Mouse (Mus musculus) embryonic fibroblast, embryonic 13.5 days (primary cell): ENCODE measurements around the gene Ccl20. TPM values are rescaled to one million over a fixed set of nuclear protein-coding genes. Genes with fewer than 3 reads are reported as not detected.

Experiments used
- H3K27ac ChIP-seq: 2 replicates; pipeline ENCODE4 v1.5.1; 2012; ENCODE audit warnings: low read length, control low read depth, inconsistent platforms; ENCODE audit not compliant: insufficient read depth
- H3K4me1 ChIP-seq: 2 replicates; pipeline ENCODE4 v1.6.1; 2011; ENCODE audit warnings: low read length; ENCODE audit not compliant: control insufficient read depth, insufficient read depth
- H3K4me3 ChIP-seq: 2 replicates; pipeline ENCODE4 v1.5.1; 2011; ENCODE audit warnings: mild to moderate bottlenecking, control low read depth, low read length; ENCODE audit not compliant: insufficient read depth
- CTCF ChIP-seq: IDR thresholded peaks from 2 replicates; pipeline ENCODE4 v1.5.1; 2011; ENCODE audit warnings: mild to moderate bottlenecking, control low read depth, low read length, moderate library complexity, borderline replicate concordance; ENCODE audit not compliant: insufficient read depth
- POLR2A ChIP-seq: IDR thresholded peaks from 2 replicates; pipeline ENCODE4 v1.6.1; 2011; ENCODE audit warnings: low read depth, mild to moderate bottlenecking, control low read depth, low read length, moderate library complexity
- polyA plus RNA-seq: library from polyadenylated mRNA; stranded (reverse); fragments of >200 nt; gene quantifications from 2 replicates; pipeline ENCODE4 v1.2.4, GENCODE M21; 2011; ENCODE audit warnings: low read depth; ENCODE audit not compliant: missing spikeins, insufficient read length

Gene Ccl20
- polyA plus RNA-seq, 1 experiment, result 12.2 TPM

DNA sequence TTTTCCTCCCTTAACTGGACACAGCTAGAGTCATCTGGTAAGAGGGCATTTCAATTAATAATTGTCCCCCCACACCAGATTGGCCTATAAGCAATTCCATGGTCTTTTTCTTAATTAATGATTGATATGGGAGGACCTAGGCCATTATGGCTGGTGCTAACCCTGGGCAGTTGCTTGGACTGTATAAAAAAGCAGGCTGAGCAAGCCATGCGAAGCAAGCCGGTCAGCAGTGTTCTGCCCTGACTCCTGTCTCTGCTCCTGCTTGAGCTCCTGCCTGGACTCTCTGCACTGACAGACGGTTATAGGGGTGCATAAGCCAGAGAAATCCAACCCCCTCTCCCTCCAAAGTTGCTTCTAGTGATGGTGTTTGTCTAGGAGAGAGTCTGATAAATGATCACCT lies 45.1 kb downstream of the Ccl20 start:
- Histone ChIP-seq H3K27ac (no peak overlapping the region), H3K4me3 (no peak overlapping the region), H3K4me1 (peaks cover 2% of the 10 kb centered on the region; the same call in 1 of the 2 replicates)
- no peak for TF ChIP-seq POLR2A
- no peak for TF ChIP-seq CTCF

DNA sequence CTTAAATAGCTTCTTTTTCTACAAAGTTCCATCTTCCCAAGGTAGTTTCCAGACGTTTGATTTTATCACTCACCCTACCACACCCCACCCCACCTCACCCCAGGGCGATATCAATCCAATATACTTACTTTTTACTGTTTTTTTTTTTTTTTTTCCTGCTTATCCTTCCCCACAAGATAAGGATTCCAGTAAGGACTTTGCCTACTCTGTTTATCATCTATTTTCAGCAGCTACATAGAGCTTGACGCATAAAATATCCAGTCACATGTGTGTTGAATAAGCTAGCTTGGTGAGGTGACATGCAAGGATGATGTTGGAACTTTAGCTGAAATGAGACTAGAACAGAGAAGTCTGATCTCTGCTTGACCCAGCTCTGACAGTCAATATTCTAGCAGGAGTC lies 47.5 kb downstream of the Ccl20 start:
- H3K4me1 ChIP-seq, result peaks cover 2% of the 10 kb centered on the region; the same call in 1 of the 2 replicates

More for the DNA sequence above, 47.5 kb downstream of the Ccl20 start:
- Histone ChIP-seq H3K4me3 (no peak overlapping the region), H3K27ac (0 out of 2 replicates have a peak overlapping the region, but pooled peaks have one; percentile 23)
- TF ChIP-seq POLR2A, result no peak

Other genes with a start within 250 kb of the Ccl20 start
- 1.1 TPM in 1 of 2 replicates, not detected in the other for gene A030005L19Rik, start 203.4 kb upstream of the Ccl20 start, polyA plus RNA-seq
- gene A030014E15Rik, start 191.8 kb upstream of the Ccl20 start, polyA plus RNA-seq, result not detected in 2 replicates
- not detected in 2 replicates for gene Gm6217, start 185.4 kb upstream of the Ccl20 start, polyA plus RNA-seq
- gene A030003K21Rik, start 173.4 kb upstream of the Ccl20 start, polyA plus RNA-seq, result not detected in 2 replicates
- not detected in 2 replicates for gene Gm7544, start 160.8 kb upstream of the Ccl20 start, polyA plus RNA-seq
- gene Gm47955, start 156.5 kb upstream of the Ccl20 start, polyA plus RNA-seq, result not detected in 2 replicates
- gene Gm47959, start 116.2 kb upstream of the Ccl20 start, polyA plus RNA-seq, result not detected in 2 replicates
- 0.38 and 0.93 TPM in 2 replicates for gene Slc19a3, start 78.3 kb upstream of the Ccl20 start, polyA plus RNA-seq
- not detected in 2 replicates for gene Krtap28-10, start 74.3 kb upstream of the Ccl20 start, polyA plus RNA-seq
- gene Gm47969, start 71.8 kb upstream of the Ccl20 start, polyA plus RNA-seq, result not detected in 2 replicates
- not detected in 2 replicates for gene A030005K14Rik, start 57.4 kb upstream of the Ccl20 start, polyA plus RNA-seq
- gene Krtap28-13, start 55.8 kb upstream of the Ccl20 start, polyA plus RNA-seq, result not detected in 2 replicates
- not detected in 2 replicates for gene Daw1, start 43.0 kb downstream of the Ccl20 start, polyA plus RNA-seq